Mouse (Mus musculus): Measurements from ENCODE around the gene Ppp4r4.

DNA sequence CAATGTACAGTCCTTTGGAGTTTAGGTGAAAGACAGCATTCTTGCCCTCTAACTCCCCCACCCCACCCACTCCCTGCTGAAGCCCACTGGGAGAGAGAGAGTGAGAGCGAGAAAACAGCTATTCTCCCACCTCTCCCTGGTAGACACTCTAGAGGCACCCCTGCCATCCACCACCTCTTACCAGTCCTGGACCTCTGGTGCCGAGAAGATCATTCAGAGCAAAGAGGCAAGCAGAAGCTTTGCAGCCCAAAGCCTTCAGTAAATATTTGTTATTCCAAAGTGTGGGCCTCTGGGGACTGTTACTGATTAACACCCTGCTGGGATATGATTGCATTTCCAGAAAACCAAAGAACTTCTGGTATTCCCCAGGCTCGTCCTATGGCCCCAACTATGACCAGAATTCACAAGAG lies 99.1 kb downstream of the Ppp4r4 start, which contains the start of gene Serpina10:
- TF ChIP-seq CTCF (IDR thresholded peaks at IDR 0.05) (no peak), EP300 (IDR thresholded peaks at IDR 0.05) (no peak)
